Mouse (Mus musculus) CH12.LX (cell line): ENCODE data around the gene Spsb4.

Source experiments
- BHLHE40 ChIP-seq: IDR thresholded peaks from 2 replicates; pipeline ENCODE4 v1.6.1; 2011; ENCODE audit warnings: mild to moderate bottlenecking, low read depth, low read length, improper control_type of control experiment
- CTCF ChIP-seq, 2 experiments: IDR thresholded peaks in 1 of 2; conservative IDR thresholded peaks in 1 of 2; 2 replicates each; pipeline ENCODE4 v1.5.1; 2011 to 2012; ENCODE audit warnings: low read depth in 2 of 2, low read length in 2 of 2, improper control_type of control experiment in 1 of 2, inconsistent platforms in 1 of 2, mild to moderate bottlenecking in 1 of 2, moderate library complexity in 1 of 2
- E2F4 ChIP-seq: IDR thresholded peaks from 2 replicates; pipeline ENCODE4 v1.6.1; 2011; ENCODE audit warnings: low read depth, low read length, improper control_type of control experiment; ENCODE audit not compliant: insufficient replicate concordance
- ETS1 ChIP-seq: conservative IDR thresholded peaks from 2 replicates; pipeline ENCODE4 v1.6.1; 2012; ENCODE audit warnings: low read depth, mild to moderate bottlenecking, inconsistent platforms, low read length, improper control_type of control experiment, moderate library complexity
- JUND ChIP-seq: conservative IDR thresholded peaks from 2 replicates; pipeline ENCODE4 v1.6.1; 2011; ENCODE audit warnings: low read depth, low read length, improper control_type of control experiment
- KAT2A ChIP-seq: IDR thresholded peaks from 2 replicates; pipeline ENCODE4 v1.6.1; 2012; ENCODE audit warnings: low read length, improper control_type of control experiment, inconsistent platforms; ENCODE audit not compliant: insufficient replicate concordance
- MAX ChIP-seq: IDR thresholded peaks from 2 replicates; pipeline ENCODE4 v1.6.1; 2011; ENCODE audit warnings: low read length, improper control_type of control experiment
- POLR2AphosphoS2 ChIP-seq: IDR thresholded peaks from 2 replicates; pipeline ENCODE4 v1.6.1; 2011; ENCODE audit warnings: low read depth, low read length, improper control_type of control experiment
- USF1 ChIP-seq: IDR thresholded peaks from 2 replicates; pipeline ENCODE4 v1.6.1; 2014; ENCODE audit warnings: low read depth, mild to moderate bottlenecking, inconsistent platforms, low read length, improper control_type of control experiment
- USF2 ChIP-seq: conservative IDR thresholded peaks from 2 replicates; pipeline ENCODE4 v1.6.1; 2011; ENCODE audit warnings: low read depth, low read length, improper control_type of control experiment

DNA sequence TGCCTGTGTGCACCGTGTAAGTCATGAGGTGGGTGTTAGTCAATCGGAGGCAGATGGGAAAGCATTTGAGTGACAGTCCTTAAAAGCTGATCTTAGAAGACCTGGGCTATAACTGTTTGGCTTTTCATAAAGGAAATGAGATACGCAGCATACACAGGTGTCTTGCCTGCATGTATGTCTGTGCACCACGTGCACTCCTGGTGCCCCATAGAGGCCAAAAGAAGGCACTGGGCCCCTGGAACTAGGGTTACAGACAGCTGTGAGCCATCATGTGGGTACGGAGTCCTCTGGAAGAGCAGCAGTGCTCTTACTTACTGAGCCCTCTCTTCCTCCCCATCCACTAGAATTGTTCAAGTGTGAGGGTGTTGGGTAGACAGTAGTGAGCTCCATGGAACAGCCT lies 70.1 kb downstream of the Spsb4 start:
- TF ChIP-seq CTCF (conservative IDR thresholded peaks at IDR 0.05 in 1 of 2, IDR thresholded peaks at IDR 0.05 in 1 of 2; ENCODE audit: low read depth in 2 of 2, low read length in 2 of 2) (no peak), KAT2A (no peak), JUND (no peak), MAX (no peak), POLR2AphosphoS2 (no peak), USF2 (no peak), E2F4 (no peak), ETS1 (no peak), USF1 (no peak), BHLHE40 (no peak)
